Mouse (Mus musculus): ENCODE data around the gene Gm42906.

The Gm42906 gene

DNA sequence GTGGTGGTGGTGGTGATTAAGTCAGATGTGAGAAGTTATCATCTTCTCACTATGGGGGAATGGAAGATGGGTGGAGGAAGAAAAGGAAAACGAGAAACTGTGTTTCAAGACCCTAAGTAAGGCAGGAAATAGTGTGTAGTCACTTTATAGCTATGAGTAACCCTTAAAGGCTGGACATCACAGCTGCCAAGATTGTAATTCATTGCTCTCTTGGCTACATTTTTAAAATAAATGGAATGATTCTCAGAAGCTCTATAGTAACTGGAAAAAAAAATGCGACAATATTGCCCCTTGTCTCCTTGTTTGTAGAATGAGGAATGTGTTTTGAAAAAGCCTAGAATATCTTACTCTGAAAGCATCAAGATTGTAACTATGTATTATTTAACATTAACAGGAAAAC is 235.7 kb downstream of the Gm42906 start:
- no peak for DNase-seq (ENCODE audit: extremely low spot score, low read depth, low spot score)

DNA sequence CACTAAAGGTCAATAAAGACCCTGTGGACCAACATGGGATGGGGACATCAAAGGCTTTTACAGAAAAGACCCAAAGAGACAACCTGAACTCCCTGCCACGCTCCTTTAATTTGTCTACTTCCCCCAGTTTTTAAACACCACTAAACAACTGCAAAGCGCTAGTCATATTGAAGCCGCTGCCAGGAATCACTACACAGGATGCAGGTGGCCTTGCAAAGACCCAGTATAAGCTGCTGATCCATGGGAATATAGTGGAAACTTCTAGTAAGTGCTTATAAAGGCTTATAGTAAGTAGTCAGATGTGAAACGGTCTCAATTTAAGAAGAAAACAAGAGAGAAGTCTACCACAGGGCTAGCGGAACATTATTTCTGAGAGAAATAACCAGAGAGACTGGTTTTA is 237.2 kb downstream of the Gm42906 start:
- DNase-seq (ENCODE audit: extremely low spot score, low read depth, low spot score) = no peak

DNA sequence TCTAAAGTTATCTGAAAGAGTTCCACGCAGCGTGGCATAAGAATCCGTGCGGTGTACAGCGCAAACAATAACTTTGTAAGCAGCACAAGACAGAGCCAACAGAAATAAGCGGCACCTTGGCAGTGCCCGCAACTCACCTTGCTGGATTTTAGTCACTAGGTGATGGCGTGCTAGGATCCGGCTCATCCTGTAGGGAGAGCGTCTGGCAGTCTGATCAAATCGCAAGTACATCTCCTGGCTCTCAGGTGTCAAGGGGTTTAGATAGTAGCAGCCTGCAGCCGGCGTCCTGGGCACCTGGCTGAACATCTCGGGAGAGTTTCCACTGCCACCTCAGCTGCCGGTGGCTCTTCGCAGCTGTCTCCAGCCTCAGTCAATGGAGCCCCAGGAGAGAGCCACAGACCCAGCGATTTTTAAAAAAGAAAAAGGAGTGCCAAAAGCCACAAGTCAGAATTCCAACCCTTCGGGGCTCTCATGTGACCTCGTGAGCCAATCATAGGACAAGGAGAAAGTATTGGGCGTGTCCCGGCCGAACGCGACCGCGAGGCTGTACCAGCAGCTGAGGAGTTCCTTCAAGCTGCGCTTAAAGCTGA is 238.1 kb downstream of the Gm42906 start:
- DNase-seq (ENCODE audit: extremely low spot score, low read depth, low spot score) = peak; percentile 63

DNA sequence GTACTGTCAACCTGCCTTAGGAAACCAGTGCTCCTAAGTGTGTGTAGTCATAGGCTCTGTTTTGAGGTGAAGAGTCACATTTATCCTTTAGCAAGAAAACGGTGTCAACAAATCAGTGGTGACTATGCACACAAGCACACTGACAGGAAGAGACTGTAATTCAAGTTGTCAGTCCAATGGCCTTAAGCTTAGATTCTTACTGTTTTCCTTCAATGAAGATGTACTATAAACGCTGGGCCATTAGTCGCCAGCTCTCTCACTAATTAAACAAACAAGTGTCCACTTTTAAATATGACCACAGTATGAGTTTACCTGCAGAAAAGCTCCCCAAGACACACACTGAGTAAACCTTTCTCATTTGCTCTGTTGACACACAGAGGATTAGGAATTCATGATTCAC is 238.6 kb downstream of the Gm42906 start:
- DNase-seq (ENCODE audit: extremely low spot score, low read depth, low spot score) = no peak

DNA sequence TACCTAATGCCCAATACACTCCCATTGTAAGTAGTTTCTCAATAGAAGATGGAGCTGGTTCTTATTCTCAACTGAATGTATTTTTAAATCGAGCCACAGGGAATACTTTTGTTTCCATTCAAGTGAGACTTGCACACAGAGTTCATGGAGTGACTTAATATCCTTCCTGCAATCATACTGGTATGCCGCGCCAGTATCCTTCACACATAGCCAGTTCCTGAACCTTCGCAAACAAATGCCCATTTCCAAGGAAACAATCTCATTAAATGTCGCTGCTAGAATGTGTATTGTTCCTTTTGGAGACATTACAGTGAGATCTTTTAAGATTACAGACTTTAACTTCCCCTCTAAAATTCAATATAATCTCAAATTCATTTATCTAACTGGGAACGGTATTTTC is 239.3 kb downstream of the Gm42906 start:
- DNase-seq (ENCODE audit: extremely low spot score, low read depth, low spot score) = no peak

DNA sequence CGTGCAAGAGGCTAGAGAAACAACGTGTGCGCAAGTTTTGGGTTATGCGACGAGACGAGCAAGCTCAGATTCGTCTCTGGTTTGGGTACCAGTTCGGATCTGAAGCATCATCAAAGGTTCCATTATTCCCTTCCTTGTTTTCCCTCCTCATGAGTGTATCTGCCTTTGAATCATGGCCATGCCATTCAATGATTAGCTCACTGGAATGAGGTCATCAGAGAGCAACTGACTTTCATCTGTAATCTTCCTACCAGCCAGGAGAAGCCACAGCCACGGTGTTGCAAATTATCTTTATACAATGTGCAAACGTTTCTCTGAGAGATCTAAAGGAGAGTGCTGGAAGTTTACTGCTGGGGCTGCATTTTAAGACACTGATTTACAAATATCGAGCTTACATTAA is 240.6 kb downstream of the Gm42906 start:
- no peak for DNase-seq (ENCODE audit: extremely low spot score, low read depth, low spot score)

DNA sequence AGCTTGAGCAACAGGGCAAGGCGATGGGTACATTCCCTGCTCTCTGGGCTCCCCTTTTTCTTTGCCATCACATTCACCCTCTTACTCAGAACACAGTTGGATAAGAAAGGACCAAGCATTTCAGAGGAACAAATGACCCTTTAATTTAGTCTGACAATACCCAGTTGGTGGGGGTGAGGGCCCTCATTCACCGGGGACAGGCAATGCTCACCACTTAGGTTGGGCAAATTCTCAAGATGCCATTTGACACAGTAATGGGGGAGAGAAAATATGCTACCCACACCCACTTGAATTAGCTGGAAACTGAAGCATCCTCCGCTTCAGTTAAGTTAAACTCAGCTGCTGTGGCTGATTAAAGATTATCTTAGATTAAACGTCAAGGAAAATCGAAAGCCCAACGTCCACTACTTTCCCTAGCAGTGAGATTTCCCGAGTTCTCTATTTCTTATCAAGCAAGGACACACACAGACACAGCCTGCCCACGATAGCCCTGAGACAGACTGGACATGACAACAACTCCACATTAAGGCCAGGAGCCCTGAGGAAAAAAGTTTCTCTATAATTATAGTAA is 242.6 kb downstream of the Gm42906 start:
- DNase-seq (ENCODE audit: extremely low spot score, low read depth, low spot score) = no peak

DNA sequence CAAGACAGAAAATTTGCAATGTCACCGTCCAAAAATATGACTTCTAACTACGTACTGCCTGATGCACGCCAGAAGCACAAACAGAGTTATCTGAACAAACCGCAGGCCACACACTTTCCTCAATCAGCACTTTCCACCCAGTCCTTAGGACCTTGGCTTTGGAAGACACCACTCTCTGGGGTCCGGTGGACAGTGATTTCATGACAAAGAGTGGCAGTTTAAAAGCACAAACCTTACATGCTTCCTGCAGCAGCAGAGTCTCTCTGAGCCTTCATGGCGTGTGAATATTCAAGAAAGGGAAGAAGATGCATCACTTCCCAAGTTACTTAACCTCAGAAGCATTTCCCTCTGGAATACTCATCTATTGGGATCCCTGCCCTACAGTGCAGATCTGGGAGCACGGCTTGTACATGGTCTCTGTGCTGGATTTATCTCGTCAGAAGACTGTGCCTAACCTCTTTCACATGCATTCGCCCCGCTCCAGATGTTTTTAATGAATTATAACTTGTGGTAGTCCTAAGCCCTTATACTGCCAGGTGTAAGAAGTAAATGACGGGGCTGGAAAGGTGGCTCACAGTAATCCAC is 244.2 kb downstream of the Gm42906 start:
- DNase-seq (ENCODE audit: extremely low spot score, low read depth, low spot score) = no peak

DNA sequence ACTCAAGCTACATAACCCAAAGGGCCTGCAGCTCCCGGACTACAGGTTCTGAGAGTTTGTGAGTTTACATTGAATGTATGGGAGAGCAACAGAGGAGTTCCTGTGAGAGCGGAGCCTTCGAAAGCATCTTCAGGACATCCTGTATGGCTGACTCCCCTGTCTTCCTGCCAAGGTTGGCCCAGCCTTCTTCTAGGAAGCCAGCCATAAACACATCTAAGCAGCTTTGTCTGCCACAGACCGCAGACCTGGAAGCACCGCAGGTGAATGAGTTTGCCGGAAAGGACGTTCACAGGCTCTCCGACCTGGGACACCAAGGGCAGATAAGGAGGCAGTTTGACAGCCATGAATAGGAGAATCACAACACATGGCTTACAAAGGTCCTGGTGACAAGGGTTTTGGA is 246.7 kb downstream of the Gm42906 start:
- no peak for DNase-seq (ENCODE audit: extremely low spot score, low read depth, low spot score)

DNA sequence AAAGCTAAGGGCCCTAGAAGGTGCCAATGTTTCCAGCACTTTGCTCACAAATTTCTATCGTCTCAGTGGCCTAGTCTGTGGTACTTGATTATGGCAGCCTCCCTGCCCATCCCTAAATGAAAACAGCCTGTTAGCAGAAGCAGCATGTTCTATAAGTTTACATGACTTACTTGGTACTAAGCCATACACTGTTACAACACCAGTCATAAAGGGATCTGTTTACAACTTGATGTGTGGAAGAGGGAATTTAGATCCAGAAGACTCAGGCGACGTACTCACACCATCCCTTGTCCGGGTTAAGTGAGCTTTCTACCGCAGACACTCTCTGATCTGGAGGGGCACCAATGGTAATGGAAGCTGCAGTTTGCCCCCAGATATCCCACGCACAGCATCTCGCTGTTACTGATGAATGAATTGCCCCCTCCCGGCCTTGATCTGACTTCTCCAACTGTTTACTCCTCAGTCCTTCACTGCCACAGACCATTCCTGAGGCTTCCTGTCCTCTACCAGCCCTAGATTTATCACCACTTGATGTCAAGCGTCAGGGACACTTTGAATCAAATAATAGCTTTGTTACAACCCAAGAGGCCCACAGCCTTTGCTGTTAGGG is 247.7 kb downstream of the Gm42906 start:
- no peak for DNase-seq (ENCODE audit: extremely low spot score, low read depth, low spot score)

DNA sequence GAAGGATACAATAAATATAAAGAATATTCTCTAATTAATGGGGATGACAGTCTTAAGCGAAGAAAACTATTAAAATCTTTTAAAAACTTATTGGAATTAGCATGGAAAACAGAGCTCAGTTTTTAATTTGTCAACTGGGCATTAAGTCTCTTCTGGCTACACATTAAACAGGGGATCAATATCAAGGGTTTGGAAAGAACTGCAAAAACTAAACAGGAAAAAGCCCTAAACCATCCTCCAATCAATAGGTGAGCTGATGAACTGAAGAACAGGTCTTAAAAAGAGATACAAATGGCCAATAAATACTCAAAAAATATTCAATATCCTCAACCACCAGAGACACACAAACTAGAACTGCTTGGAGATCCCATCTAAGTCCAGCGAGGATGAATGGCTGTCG is 250.8 kb downstream of the Gm42906 start:
- no peak for DNase-seq (ENCODE audit: extremely low spot score, low read depth, low spot score)

DNA sequence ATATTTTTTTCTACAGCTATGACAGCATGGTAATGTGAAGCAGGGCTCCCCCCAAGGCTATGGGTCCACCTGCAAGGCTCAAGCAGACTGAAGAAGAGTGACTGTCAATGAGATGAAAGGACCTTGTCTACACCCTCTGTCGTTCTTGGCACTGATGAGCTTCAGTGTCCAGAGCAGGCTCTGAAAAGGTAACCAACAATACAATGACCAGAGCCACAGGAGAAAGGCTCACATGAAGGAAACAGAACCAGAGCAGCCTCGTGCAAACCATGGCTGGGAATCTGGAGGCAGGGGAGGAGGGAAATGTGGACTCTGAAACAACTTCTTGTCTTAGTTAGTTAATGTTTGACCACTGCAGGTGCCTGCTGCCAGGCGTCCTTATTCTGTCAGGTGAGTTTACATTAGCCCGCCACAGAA is 252.1 kb downstream of the Gm42906 start:
- no peak for DNase-seq (ENCODE audit: extremely low spot score, low read depth, low spot score)

DNA sequence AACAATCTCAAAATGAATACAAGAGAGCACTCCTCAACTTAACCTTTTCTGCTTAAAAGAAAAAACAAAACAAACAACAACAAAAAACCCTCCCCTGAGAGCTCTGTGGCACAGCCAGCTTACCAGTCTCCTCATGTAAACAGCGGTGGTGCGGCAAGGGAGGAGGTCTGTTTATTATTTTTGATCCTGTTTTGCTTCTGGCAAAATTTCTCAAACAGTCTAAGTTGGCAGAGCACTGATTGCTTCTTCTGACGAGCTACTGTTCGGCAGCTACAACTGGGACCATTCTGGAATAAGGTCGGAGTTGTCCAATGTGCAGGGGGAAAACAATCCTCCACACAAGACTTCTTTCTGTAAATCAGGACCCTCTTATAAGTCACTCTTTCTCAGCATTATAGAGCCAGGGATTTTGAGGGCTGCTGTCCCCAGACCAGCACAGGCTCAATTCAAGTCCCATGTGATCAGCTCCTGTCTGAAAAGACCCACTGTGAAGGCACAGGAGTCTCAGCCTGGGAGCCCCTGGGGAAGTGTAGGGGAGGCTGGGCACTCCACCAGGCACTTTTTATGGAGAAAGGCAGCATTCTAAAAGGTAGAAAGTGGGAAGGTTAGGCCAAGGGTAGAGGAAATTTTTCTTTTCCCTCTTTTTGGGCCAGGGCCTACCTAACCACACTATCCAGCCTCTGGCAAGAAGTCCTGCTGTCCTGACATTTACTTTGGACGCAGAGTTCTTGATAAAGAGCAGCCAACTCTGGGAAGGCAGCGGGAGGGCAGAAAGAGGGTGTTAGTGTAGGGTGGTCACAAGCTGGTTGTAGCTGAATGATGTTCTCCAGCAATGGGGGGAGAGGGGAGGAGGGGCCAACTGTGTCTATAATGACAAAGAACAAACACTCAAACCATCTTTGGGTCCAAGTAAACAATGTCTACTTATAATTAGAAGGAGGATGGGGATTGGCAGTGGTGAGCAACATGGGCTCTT is 253.2 kb downstream of the Gm42906 start:
- no peak for DNase-seq (ENCODE audit: extremely low spot score, low read depth, low spot score)

DNA sequence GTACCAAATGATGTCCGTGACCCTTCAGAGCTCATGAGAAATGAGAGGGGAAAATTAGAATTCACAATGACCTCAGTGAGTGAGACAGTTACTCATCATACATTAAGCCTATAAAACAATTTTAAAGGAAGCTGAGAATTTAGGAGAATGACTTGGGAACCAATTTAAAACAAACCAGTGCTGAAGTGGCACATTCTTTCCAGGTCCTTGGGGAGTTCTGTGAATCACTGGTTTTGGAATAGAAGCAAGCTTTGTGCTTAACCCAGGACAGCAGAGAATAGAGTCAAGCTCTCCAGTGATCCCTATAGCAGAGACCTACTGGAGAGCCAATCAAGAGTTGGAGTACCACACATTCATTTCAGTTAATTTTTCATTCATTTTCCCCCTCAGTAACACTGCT is 254.2 kb downstream of the Gm42906 start:
- DNase-seq (ENCODE audit: extremely low spot score, low read depth, low spot score) = no peak

DNA sequence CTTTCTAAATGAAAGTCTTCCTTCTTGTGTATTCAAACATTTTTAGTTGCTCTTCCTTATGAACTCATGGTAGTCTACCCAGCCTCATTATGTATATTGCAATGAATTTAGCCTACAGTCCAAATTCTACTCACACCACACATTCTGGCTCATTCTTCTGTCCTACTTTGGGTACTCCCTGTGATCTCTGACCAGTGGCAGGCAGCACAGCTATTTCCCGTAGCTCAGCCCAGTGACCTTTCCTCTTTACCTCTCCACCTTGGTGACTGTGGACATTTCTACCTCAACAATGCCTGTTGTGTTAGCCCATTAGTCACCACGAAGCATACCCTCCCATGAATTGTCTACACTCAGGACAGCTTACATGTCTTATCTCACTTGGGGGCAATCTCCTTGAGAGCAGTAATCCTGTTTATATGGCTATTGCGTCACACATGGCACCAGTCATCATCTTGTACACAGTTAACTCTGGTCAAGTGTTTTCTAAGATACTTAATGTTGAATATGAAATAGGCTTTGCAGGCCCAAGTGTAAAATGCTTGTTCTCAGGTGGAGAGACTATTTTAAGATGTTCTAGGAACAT is 257.7 kb downstream of the Gm42906 start:
- DNase-seq (ENCODE audit: extremely low spot score, low read depth, low spot score) = no peak

DNA sequence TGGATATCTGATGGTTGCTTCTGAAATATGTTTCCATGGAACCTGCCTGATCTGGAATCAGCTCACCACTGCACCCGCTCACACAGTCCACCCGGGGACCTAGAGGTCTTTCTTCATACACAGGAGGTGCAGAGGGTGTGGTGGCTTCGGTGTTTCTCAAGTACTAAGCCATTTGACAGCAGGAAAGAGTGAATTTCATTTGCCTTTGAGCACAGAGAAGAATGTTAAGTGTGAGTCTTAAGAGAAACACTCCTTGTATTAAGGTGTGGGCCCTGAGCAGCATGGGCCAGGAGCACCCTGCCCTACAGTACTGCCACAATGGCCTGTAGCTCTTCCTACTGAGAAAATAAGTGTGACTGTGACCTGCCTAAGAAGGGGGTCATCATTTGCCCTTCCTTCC is 259.8 kb downstream of the Gm42906 start:
- DNase-seq (ENCODE audit: extremely low spot score, low read depth, low spot score) = no peak

DNA sequence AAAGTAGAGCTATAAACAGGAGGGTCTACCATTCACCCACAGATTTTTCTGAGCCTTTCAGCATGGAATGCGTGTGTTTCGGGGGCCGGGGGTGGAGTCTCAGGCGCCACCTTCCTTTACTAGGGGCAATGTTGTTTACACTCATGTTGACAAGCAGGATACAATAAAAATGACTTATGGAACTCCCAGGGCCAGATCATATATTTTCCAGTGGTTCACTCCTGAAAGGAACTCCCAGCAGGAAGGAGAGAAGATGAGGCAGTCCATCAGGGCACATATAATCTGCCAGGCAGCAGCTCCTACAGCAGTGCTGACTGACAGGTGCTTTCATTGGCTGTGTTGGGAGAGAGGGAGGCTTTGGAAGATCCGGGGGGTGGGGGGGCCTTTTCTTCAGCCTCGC is 260.3 kb downstream of the Gm42906 start:
- no peak for DNase-seq (ENCODE audit: extremely low spot score, low read depth, low spot score)

DNA sequence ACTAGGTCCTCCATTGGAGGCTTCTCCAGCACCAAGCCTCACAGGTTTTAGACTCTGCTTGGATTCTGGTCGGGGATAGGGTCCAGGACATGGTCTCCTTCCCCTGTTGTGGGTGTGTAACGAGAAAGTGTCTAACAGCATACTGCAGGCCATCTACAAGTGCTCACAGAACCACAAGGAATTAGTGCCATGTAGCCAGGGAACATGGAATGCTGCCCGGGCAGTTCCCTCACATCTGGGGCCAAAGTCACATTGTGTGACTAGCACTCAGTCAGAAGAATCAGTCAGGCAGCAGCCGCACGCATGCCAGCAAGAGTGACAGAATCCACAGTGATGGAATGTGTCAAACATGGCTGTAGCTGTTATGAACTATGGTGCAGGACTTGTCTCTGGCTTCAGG is 261.7 kb downstream of the Gm42906 start:
- DNase-seq (ENCODE audit: extremely low spot score, low read depth, low spot score) = no peak

DNA sequence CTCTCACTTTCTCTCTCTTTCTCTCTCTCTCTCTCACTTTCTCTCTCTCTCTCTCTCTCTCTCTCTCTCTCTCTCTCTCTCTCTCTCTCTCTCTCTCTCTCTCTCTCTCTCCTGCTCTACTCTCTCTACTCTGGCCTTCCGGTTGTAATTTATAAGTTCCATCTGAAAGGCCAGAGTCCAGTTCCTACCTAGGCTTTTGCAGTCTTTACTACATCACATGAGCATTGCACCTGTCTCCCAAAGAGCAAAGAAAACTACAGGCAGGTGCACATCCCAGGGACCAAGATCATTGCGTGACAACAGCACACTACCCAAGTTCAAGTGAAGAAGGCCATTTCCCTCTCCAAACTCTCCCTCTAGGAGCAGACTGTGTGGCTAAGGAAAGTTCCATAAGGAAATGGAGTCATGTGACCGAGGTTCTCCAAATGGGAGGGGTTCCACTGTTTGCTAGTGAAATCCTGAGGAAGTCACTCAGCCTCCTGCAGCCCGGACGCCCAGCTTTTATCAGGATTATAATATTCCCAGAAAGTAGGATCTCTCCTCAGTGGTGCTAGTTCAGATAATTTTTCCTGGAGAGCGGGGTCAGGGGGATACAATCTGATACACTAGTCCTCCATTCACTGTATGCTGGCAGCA is 262.5 kb downstream of the Gm42906 start:
- no peak for DNase-seq (ENCODE audit: extremely low spot score, low read depth, low spot score)

DNA sequence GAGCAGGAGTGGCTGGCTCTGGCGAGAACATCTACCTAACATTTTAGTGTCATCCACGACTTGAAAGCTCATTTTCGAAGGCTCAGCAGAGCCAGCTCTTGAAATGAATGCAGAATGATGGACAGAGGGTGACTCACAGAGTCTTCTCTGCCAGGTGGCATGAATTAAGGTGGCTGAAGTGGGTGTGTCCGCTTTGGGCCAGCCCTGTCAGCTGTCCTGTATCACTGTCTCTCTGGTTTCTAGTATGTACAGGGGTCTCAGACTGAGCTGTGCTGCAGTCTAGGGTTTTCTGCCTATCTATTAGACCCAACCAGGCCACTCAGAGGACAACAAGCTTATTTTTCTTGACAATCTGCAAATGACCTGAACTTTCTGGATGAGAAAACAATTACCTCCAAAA is 263.1 kb downstream of the Gm42906 start:
- DNase-seq (ENCODE audit: extremely low spot score, low read depth, low spot score) = no peak

DNA sequence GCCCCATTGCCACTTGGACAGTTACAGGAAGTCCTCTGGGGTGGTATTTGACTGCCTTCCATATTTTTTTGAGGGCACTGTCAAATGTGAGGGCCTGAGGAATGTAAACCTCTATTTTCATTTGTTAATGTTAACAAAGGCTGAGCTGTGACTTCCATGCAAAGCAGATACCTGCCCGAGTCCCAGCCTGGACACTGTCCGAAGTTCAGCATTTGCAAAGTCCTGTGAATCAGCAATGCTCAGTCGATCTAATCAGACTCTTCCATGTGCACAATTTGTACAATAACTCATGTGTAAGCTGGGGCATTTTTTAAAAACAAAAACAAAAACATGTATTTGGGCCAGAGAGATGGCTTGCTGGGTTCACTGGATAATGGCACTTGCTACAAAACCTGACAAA is 265.3 kb downstream of the Gm42906 start:
- DNase-seq (ENCODE audit: extremely low spot score, low read depth, low spot score) = no peak

All from hindlimb bud, embryonic 11.5 days (tissue).